17 mouse cellular contexts compared by ENCODE assay signal in the genomic region with DNA sequence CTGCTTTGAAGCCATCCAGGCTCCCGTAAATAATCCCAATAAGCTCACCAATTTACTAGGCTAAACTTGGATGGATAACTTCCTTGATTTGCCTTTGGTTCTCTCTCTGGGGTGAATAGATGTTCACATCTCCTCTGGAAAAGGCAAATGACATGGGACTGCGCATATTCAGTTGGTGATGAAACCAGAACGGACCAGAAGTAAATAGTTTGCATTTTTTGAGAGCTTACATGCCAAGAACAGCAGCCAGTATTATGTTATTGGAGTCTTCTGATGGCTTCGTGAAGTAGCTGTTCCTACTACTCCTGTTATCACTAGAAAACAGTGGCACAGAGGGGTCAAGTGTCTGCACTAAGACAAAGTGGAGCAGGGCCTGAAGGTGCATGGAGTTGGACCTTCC.
"Had no signal": no experiment of that assay in that cellular context is flagged by ENCODE, and none has a peak within 500 bp of the region (broad histone marks: within the 10 kb centered on the region; RNA-seq: fewer than 3 reads in every experiment).

No protein-coding gene starts in this region.

- DNase-seq: lung, embryonic 14.5 days; lung, postnatal 10 days; lung, postnatal 4 days; midbrain, embryonic 14.5 days; retina, postnatal 1 day; right cerebral cortex, adult 18-20 months; right cerebral cortex, postnatal 25 days; right cerebral cortex, postnatal 4 days; spleen, adult 18-20 months; thymus, adult 18-20 months; thymus, postnatal 14 days; thymus, postnatal 36 days had no signal

- H3K4me3 ChIP-seq: midbrain, embryonic 10.5 days; midbrain, embryonic 12.5 days; myocyte; neural tube, embryonic 13.5 days; neural tube, embryonic 15.5 days had no signal

- H3K27ac ChIP-seq: midbrain, embryonic 10.5 days; midbrain, embryonic 12.5 days; neural tube, embryonic 13.5 days; neural tube, embryonic 15.5 days had no signal
